Mouse (Mus musculus): ENCODE measurements at regions not wholly inside any gene's neighbourhood (a gene's known extent, or its start where the extent isn't known, plus 50 kb on each side); places are given as distances from the start of the nearest gene placed in this dataset.
A peak's percentile ranks its signal among the peaks of the same experiment; 100 is the strongest.

DNA sequence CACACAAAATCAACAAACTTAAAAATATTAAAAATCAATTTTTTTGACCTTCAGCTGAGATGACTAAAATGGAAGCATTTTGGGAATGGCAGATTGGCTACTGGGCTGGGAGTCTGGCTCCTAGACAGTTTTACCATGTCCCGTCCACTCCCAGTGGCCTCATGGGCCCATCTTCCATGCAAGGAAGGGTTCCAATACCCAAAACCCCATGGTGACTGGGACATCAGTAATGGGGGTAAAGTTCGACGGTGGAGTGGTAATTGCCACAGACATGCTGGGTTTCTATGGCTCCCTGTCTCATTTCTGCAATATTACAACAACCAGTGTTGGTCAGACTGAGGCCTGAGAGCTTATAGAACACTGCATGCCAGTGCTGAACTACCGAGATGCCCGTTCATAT lies 82.2 kb downstream of the Il20rb start:
- Histone ChIP-seq H3K9me3 (no peaks in the 10 kb centered on the region), H3K4me1 (replicated peaks) (no peaks in the 10 kb centered on the region), H3K9ac (replicated peaks) (no peak overlapping the region), H3K4me2 (no peak overlapping the region), H3K27ac (no peak overlapping the region), H3K4me3 (replicated peaks) (no peak overlapping the region), H3K36me3 (no peaks in the 10 kb centered on the region), H3K27me3 (no peaks in the 10 kb centered on the region)
- 92% methylated on average over 5 of the region's 5 CpGs for WGBS
- no peak for ATAC-seq (ENCODE audit: insufficient number of reproducible peaks, insufficient read depth, low FRiP score, low TSS enrichment, low read depth)

GRCm38 (mm10) chr9:100400366-100400765 lies 86.2 kb downstream of the Il20rb start:
- H3K9ac ChIP-seq (replicated peaks), result no peak overlapping the region
- 21% methylated on average over 8 of the region's 8 CpGs for WGBS
- 0 out of 2 replicates have a peak, but pooled peaks cover 4% of the 10 kb centered on the region for H3K27me3 ChIP-seq
- H3K36me3 ChIP-seq, result no peaks in the 10 kb centered on the region
- no peak; the same call in 1 of the 2 replicates for ATAC-seq (ENCODE audit: insufficient number of reproducible peaks, insufficient read depth, low FRiP score, low TSS enrichment, low read depth)
- no peak overlapping the region for H3K27ac ChIP-seq
- H3K9me3 ChIP-seq, result no peaks in the 10 kb centered on the region
- no peak overlapping the region for H3K4me3 ChIP-seq (replicated peaks)
- H3K4me2 ChIP-seq, result no peak overlapping the region
- H3K4me1 ChIP-seq (replicated peaks), result no peaks in the 10 kb centered on the region

- no peak overlapping the region for H3K4me2 ChIP-seq
- no peaks in the 10 kb centered on the region for H3K36me3 ChIP-seq
- no peak overlapping the region for H3K27ac ChIP-seq
- 0 out of 2 replicates have a peak, but pooled peaks cover 4% of the 10 kb centered on the region for H3K27me3 ChIP-seq
- no peaks in the 10 kb centered on the region for H3K9me3 ChIP-seq
- no peaks in the 10 kb centered on the region for H3K4me1 ChIP-seq (replicated peaks)
- no peak overlapping the region for H3K4me3 ChIP-seq (replicated peaks)
- 90% methylated on average over 7 of the region's 7 CpGs for WGBS
- H3K9ac ChIP-seq (replicated peaks), result no peak overlapping the region
- no peak for ATAC-seq (ENCODE audit: insufficient number of reproducible peaks, insufficient read depth, low FRiP score, low TSS enrichment, low read depth)
Measured at GRCm38 (mm10) chr9:100396340-100396910, 90.2 kb downstream of the Il20rb start.

GRCm38 (mm10) chr9:100395711-100396110 lies 90.9 kb downstream of the Il20rb start:
- no peaks in the 10 kb centered on the region for H3K36me3 ChIP-seq
- H3K4me2 ChIP-seq, result no peak overlapping the region
- WGBS, result 8% methylated on average over 5 of the region's 5 CpGs
- H3K4me1 ChIP-seq (replicated peaks), result no peaks in the 10 kb centered on the region
- H3K27me3 ChIP-seq, result 0 out of 2 replicates have a peak, but pooled peaks cover 4% of the 10 kb centered on the region
- no peak overlapping the region for H3K4me3 ChIP-seq (replicated peaks)
- no peak overlapping the region for H3K27ac ChIP-seq
- H3K9ac ChIP-seq (replicated peaks), result no peak overlapping the region
- no peaks in the 10 kb centered on the region for H3K9me3 ChIP-seq
- no peak for ATAC-seq (ENCODE audit: insufficient number of reproducible peaks, insufficient read depth, low FRiP score, low TSS enrichment, low read depth)

GRCm38 (mm10) chr9:100394632-100395031 lies 92.0 kb downstream of the Il20rb start:
- no peaks in the 10 kb centered on the region for H3K36me3 ChIP-seq
- H3K27me3 ChIP-seq, result 0 out of 2 replicates have a peak, but pooled peaks cover 4% of the 10 kb centered on the region
- 61% methylated on average over 1 of the region's 1 CpGs for WGBS
- H3K9ac ChIP-seq (replicated peaks), result no peak overlapping the region
- ATAC-seq (ENCODE audit: insufficient number of reproducible peaks, insufficient read depth, low FRiP score, low TSS enrichment, low read depth), result no peak
- no peak overlapping the region for H3K4me3 ChIP-seq (replicated peaks)
- H3K9me3 ChIP-seq, result no peaks in the 10 kb centered on the region
- no peak overlapping the region for H3K27ac ChIP-seq
- no peak overlapping the region for H3K4me2 ChIP-seq
- H3K4me1 ChIP-seq (replicated peaks), result no peaks in the 10 kb centered on the region

DNA sequence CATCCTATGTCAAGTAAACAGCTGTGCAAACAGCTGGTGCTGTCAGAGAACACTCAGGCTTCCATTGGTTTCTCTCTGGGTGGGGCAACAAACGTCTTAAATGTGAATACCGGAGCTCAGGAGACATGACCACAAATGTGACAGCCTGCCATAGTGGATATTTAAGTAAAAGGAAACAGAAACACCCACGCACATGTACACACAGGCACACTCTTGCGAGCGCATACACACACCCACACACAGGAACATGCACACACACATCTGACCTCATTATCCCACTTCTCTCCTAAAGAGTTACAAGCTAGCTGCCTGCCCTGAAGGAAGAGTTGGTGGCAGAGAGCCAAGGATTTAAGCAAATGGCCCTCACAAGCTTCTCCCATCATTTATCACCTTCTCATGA lies 92.4 kb downstream of the Il20rb start:
- ATAC-seq (ENCODE audit: insufficient number of reproducible peaks, insufficient read depth, low FRiP score, low TSS enrichment, low read depth), result no peak
- Histone ChIP-seq H3K4me1 (replicated peaks) (no peaks in the 10 kb centered on the region), H3K4me2 (no peak overlapping the region), H3K27me3 (0 out of 2 replicates have a peak, but pooled peaks cover 4% of the 10 kb centered on the region), H3K27ac (no peak overlapping the region), H3K36me3 (no peaks in the 10 kb centered on the region), H3K9me3 (no peaks in the 10 kb centered on the region), H3K4me3 (replicated peaks) (no peak overlapping the region), H3K9ac (replicated peaks) (no peak overlapping the region)
- WGBS, result 67% methylated on average over 5 of the region's 5 CpGs

- Histone ChIP-seq H3K4me1 (replicated peaks) (0 out of 2 replicates have a peak, but pooled peaks cover 3% of the 10 kb centered on the region), H3K9ac (replicated peaks) (no peak overlapping the region), H3K27ac (no peak overlapping the region), H3K36me3 (no peaks in the 10 kb centered on the region), H3K4me3 (replicated peaks) (no peak overlapping the region), H3K27me3 (no peaks in the 10 kb centered on the region), H3K4me2 (no peak overlapping the region), H3K9me3 (no peaks in the 10 kb centered on the region)
- 29% methylated on average over 1 of the region's 1 CpGs for WGBS
- no peak for ATAC-seq (ENCODE audit: insufficient number of reproducible peaks, insufficient read depth, low FRiP score, low TSS enrichment, low read depth)
Measured at GRCm38 (mm10) chr9:100392262-100392661, 94.3 kb downstream of the Il20rb start.

GRCm38 (mm10) chr9:100391566-100392213 lies 94.9 kb downstream of the Il20rb start:
- Histone ChIP-seq H3K4me3 (replicated peaks) (no peak overlapping the region), H3K27me3 (no peaks in the 10 kb centered on the region), H3K27ac (no peak overlapping the region), H3K4me2 (no peak overlapping the region), H3K36me3 (no peaks in the 10 kb centered on the region), H3K9ac (replicated peaks) (no peak overlapping the region), H3K9me3 (no peaks in the 10 kb centered on the region), H3K4me1 (replicated peaks) (0 out of 2 replicates have a peak, but pooled peaks cover 6% of the 10 kb centered on the region)
- 72% methylated on average over 8 of the region's 8 CpGs for WGBS
- ATAC-seq (ENCODE audit: insufficient number of reproducible peaks, insufficient read depth, low FRiP score, low TSS enrichment, low read depth), result no peak

- ATAC-seq (ENCODE audit: insufficient number of reproducible peaks, insufficient read depth, low FRiP score, low TSS enrichment, low read depth), result no peak
- H3K36me3 ChIP-seq, result no peaks in the 10 kb centered on the region
- 91% methylated on average over 7 of the region's 7 CpGs for WGBS
- no peaks in the 10 kb centered on the region for H3K9me3 ChIP-seq
- H3K27me3 ChIP-seq, result no peaks in the 10 kb centered on the region
- H3K4me1 ChIP-seq (replicated peaks), result 0 out of 2 replicates have a peak, but pooled peaks cover 6% of the 10 kb centered on the region
- no peak overlapping the region for H3K27ac ChIP-seq
- no peak overlapping the region for H3K4me2 ChIP-seq
- H3K9ac ChIP-seq (replicated peaks), result no peak overlapping the region
- no peak overlapping the region for H3K4me3 ChIP-seq (replicated peaks)
Measured at GRCm38 (mm10) chr9:100388393-100388792, 98.2 kb downstream of the Il20rb start.

DNA sequence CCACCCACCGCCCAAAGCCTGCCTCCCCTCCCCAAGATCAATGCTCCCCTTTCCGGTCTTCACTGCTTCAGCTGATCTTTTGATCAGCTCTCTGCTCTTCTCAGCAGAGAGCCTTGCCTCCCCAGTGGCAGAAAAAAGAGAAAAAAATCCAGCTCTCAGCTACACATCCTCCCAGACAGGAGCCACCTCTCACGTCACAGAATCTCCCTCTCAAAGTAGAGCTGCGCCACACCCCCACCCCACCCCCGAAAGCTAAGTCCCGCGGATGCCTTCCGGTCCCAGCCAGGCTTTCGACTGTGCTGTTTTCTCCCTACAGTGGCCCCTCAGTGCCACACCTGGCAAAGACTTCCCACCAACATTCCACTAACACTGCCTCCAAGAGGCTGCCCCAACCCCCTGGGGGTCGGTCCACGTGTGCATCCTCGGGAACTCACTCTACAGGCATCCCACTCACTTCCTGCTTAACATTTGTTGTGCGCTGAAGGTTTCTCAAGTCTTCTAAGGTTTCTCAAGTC lies 99.4 kb downstream of the Il20rb start:
- no peaks in the 10 kb centered on the region for H3K27me3 ChIP-seq
- no peak overlapping the region for H3K27ac ChIP-seq
- no peak overlapping the region for H3K9ac ChIP-seq (replicated peaks)
- no peaks in the 10 kb centered on the region for H3K36me3 ChIP-seq
- ATAC-seq (ENCODE audit: insufficient number of reproducible peaks, insufficient read depth, low FRiP score, low TSS enrichment, low read depth), result 0 out of 2 replicates have a peak, but pooled peaks have one; percentile 20
- H3K4me2 ChIP-seq, result peak overlapping the region; percentile 32
- 19% methylated on average over 13 of the region's 13 CpGs for whole genome bisulfite sequencing
- H3K9me3 ChIP-seq, result no peaks in the 10 kb centered on the region
- 0 out of 2 replicates have a peak, but pooled peaks cover 6% of the 10 kb centered on the region for H3K4me1 ChIP-seq (replicated peaks)
- H3K4me3 ChIP-seq (replicated peaks), result no peak overlapping the region

DNA sequence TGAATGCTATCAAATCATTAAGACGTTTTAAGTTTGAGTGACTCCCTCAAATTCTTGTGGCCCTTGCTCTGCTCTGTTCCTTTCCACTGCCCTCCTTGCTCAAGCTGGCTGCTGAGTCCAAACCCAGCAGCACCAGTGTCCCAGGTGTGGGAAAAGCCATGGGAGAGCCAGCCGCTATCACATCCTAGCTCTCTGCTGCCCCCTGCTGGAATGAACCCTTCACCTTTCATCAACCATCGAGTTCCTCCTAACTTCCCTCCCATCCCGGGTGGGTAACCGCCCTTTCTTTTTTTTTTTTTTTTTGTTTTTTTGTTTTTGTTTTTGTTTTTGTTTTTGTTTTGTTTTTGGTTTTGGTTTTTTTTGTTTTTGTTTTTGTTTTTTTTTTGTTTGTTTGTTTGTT lies 104.1 kb downstream of the Il20rb start:
- Histone ChIP-seq H3K36me3 (no peaks in the 10 kb centered on the region), H3K9me3 (no peaks in the 10 kb centered on the region), H3K9ac (replicated peaks) (no peak overlapping the region), H3K27ac (no peak overlapping the region), H3K4me2 (no peak overlapping the region), H3K4me3 (replicated peaks) (no peak overlapping the region), H3K4me1 (replicated peaks) (0 out of 2 replicates have a peak, but pooled peaks cover 5% of the 10 kb centered on the region), H3K27me3 (no peaks in the 10 kb centered on the region)
- 64% methylated on average over 5 of the region's 5 CpGs for WGBS
- no peak for ATAC-seq (ENCODE audit: insufficient number of reproducible peaks, insufficient read depth, low FRiP score, low TSS enrichment, low read depth)

Data from limb, embryonic 12.5 days (tissue).